Mouse (Mus musculus) lung, postnatal 10 days (tissue): ENCODE results near the gene Scn2b.

Experiments used
- DNase-seq: peaks from one replicate; pipeline ENCODE4 v3.0.0; 2021

Gene Scn2b

GRCm38 (mm10) chr9:45120567-45120966, 3.0 kb downstream of the Scn2b start:
- DNase-seq, result no peak

GRCm38 (mm10) chr9:45121001-45121400, 3.4 kb downstream of the Scn2b start:
- DNase-seq, result no peak

- DNase-seq, result peak; percentile 78
Observed at GRCm38 (mm10) chr9:45121769-45122168, 4.2 kb downstream of the Scn2b start.

GRCm38 (mm10) chr9:45122209-45122761, 4.7 kb downstream of the Scn2b start:
- DNase-seq, result peak; percentile 52

- DNase-seq, result no peak
Observed at GRCm38 (mm10) chr9:45125211-45125610, 7.6 kb downstream of the Scn2b start.

- DNase-seq, result no peak
Observed at GRCm38 (mm10) chr9:45126941-45127340, 9.4 kb downstream of the Scn2b start.

- no peak for DNase-seq
Observed at GRCm38 (mm10) chr9:45130119-45130518, 12.5 kb downstream of the Scn2b start.

- DNase-seq, result peak; percentile 61
Observed at GRCm38 (mm10) chr9:45133484-45134310, 16.1 kb downstream of the Scn2b start.

- no peak for DNase-seq
Observed at GRCm38 (mm10) chr9:45136442-45137169, 19.0 kb downstream of the Scn2b start.

GRCm38 (mm10) chr9:45138191-45139032, 20.8 kb downstream of the Scn2b start, which contains the start of gene Scn4b:
Gene Scn4b, plus strand, starts transcription at chr9:45138395.
- DNase-seq, result peak; percentile 51

GRCm38 (mm10) chr9:45139082-45139481, 21.5 kb downstream of the Scn2b start:
- DNase-seq, result no peak

- DNase-seq, result no peak
Observed at GRCm38 (mm10) chr9:45140945-45141344, 23.4 kb downstream of the Scn2b start.

- no peak for DNase-seq
Observed at GRCm38 (mm10) chr9:45142686-45143085, 25.1 kb downstream of the Scn2b start.

GRCm38 (mm10) chr9:45145533-45146266, 28.1 kb downstream of the Scn2b start:
- DNase-seq, result no peak

GRCm38 (mm10) chr9:45146267-45146597, 28.6 kb downstream of the Scn2b start:
- DNase-seq, result peak; percentile 79

- no peak for DNase-seq
Observed at GRCm38 (mm10) chr9:45150933-45151332, 33.4 kb downstream of the Scn2b start.

GRCm38 (mm10) chr9:45153361-45153760, 35.8 kb downstream of the Scn2b start:
- DNase-seq, result no peak

- no peak for DNase-seq
Observed at GRCm38 (mm10) chr9:45167903-45168302, 50.3 kb downstream of the Scn2b start.

- no peak for DNase-seq
Observed at GRCm38 (mm10) chr9:45170150-45170549, 52.6 kb downstream of the Scn2b start.

GRCm38 (mm10) chr9:45171073-45171610, 53.6 kb downstream of the Scn2b start:
- DNase-seq, result no peak

- no peak for DNase-seq
Observed at GRCm38 (mm10) chr9:45173475-45173874, 55.9 kb downstream of the Scn2b start.

- DNase-seq, result no peak
Observed at GRCm38 (mm10) chr9:45179282-45179681, 61.7 kb downstream of the Scn2b start.
